Mouse (Mus musculus) hindbrain, embryonic 12.5 days (tissue): ENCODE results near the gene Mpdu1. TPM values are rescaled to one million over a fixed set of nuclear protein-coding genes. Genes with fewer than 3 reads are reported as not detected.
"Not testable (repeated sequence)": the region's sequence is repeated elsewhere in the genome, so short reads cannot be mapped to it uniquely, and the experiment has no call there.

Experiments
- ATAC-seq: fragments of 200-750 bp; cut with Nextera tagmentation; 2 replicates; pipeline ENCODE4 v1.8.0; 2017; ENCODE audit warnings: moderate TSS enrichment; ENCODE audit not compliant: low FRiP score
- H3K27ac ChIP-seq: fragments of 300-500 bp; sonication (generic); 2 replicates; pipeline ENCODE4 v1.5.1; 2016; ENCODE audit warnings: mild to moderate bottlenecking
- H3K27me3 ChIP-seq: fragments of 300-500 bp; sonication (generic); 2 replicates; pipeline ENCODE4 v1.6.1; 2016; ENCODE audit warnings: mild to moderate bottlenecking
- H3K36me3 ChIP-seq: fragments of 300-500 bp; sonication (generic); 2 replicates; pipeline ENCODE4 v1.6.1; 2016; ENCODE audit warnings: mild to moderate bottlenecking
- H3K4me1 ChIP-seq: fragments of 300-500 bp; sonication (generic); 2 replicates; pipeline ENCODE4 v1.6.1; 2016
- H3K4me2 ChIP-seq: fragments of 300-500 bp; sonication (generic); replicated peaks from 2 replicates; pipeline ENCODE4 v1.6.1; 2016; ENCODE audit warnings: mild to moderate bottlenecking
- H3K4me3 ChIP-seq: fragments of 300-500 bp; sonication (generic); 2 replicates; pipeline ENCODE4 v1.5.1; 2016; ENCODE audit warnings: mild to moderate bottlenecking
- H3K9ac ChIP-seq: fragments of 300-500 bp; sonication (generic); 2 replicates; pipeline ENCODE4 v1.6.1; 2016; ENCODE audit warnings: mild to moderate bottlenecking, moderate library complexity
- H3K9me3 ChIP-seq: fragments of 300-500 bp; sonication (generic); replicated peaks from 2 replicates; pipeline ENCODE4 v1.6.1; 2016; ENCODE audit warnings: mild to moderate bottlenecking
- WGBS: fragments of 180-500 bp; shearing (Covaris S2); methylation state at CpG from one replicate; pipeline ENCODE4 v1.1.7; 2016; 5-methylcytosine and 5-hydroxymethylcytosine counted together
- polyA plus RNA-seq: library from polyadenylated mRNA; unstranded; fragments of >200 nt; fragmentation: Nextera tagmentation; extraction: Ambion mirVana; gene quantifications from 2 replicates; pipeline ENCODE4 v1.2.1, GENCODE M21; 2016

The Mpdu1 gene
- polyA plus RNA-seq, 1 experiment from 2014 or later: 69.1 TPM

DNA sequence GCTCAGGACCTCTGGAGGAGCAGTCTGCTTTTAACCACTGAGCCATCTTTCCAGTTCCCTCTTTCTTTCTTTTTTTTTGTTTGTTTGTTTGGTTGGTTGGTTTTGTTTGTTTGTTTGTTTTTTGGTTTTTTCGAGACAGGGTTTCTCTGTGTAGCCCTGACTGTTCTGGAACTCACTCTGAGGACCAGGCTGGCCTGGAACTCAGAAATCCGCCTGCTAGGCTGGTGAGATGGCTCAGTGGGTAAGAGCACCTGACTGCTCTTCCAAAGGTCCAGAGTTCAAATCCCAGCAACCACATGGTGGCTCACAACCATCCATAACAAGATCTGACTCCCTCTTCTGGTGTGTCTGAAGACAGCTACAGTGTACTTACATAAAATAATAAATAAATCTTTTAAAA is 38.1 kb downstream of the Mpdu1 start:
- H3K9ac ChIP-seq, ATAC-seq, H3K4me2 ChIP-seq, H3K27ac ChIP-seq, H3K36me3 ChIP-seq, H3K27me3 ChIP-seq, H3K9me3 ChIP-seq, H3K4me3 ChIP-seq: not testable (repeated sequence)
- H3K4me1 ChIP-seq: peaks cover 16% of the 10 kb centered on the region
- 83% methylated on average over 2 of the region's 2 CpGs for WGBS

GRCm38 (mm10) chr11:69623006-69623405 is 39.4 kb downstream of the Mpdu1 start:
- H3K4me3 ChIP-seq: no peak overlapping the region

DNA sequence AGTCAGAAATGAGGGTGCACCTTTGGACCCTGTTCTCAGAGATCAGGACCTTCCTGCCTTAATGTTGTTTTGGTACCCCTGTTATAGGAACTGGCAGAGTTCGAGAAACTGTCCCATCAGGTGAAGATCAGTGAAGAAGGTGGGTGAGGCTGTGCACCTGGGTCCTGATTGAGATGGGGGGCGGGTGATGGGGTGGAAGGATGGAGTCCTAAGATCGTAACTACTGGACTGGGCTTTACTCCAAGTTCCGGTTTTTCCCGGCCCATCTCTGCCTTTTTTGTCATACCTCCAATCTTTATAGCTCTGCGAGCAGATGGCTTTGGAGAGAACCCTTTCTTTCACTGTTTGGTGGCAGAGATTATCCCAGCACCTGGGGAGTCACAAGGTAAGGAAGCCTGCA is 40.0 kb downstream of the Mpdu1 start:
- Histone ChIP-seq H3K4me2 (peak overlapping the region; percentile 74), H3K4me1 (peaks cover 16% of the 10 kb centered on the region), H3K27me3 (no peaks in the 10 kb centered on the region), H3K27ac (peak overlapping the region; percentile 75), H3K9me3 (no peaks in the 10 kb centered on the region), H3K36me3 (no peaks in the 10 kb centered on the region), H3K4me3 (peak overlapping the region; percentile 48), H3K9ac (peak overlapping the region; percentile 78)
- peak; percentile 32; the same call in 1 of the 2 replicates for ATAC-seq
- WGBS: 48% methylated on average over 6 of the region's 6 CpGs

More at GRCm38 (mm10) chr11:69623006-69623405, 39.4 kb downstream of the Mpdu1 start:
- WGBS: 65% methylated on average over 4 of the region's 4 CpGs
- ATAC-seq: no peak
- Histone ChIP-seq H3K4me1 (peaks cover 16% of the 10 kb centered on the region), H3K9ac (no peak overlapping the region), H3K27ac (no peak overlapping the region), H3K4me2 (peak overlapping the region; percentile 74), H3K9me3 (no peaks in the 10 kb centered on the region), H3K27me3 (no peaks in the 10 kb centered on the region), H3K36me3 (no peaks in the 10 kb centered on the region)

DNA sequence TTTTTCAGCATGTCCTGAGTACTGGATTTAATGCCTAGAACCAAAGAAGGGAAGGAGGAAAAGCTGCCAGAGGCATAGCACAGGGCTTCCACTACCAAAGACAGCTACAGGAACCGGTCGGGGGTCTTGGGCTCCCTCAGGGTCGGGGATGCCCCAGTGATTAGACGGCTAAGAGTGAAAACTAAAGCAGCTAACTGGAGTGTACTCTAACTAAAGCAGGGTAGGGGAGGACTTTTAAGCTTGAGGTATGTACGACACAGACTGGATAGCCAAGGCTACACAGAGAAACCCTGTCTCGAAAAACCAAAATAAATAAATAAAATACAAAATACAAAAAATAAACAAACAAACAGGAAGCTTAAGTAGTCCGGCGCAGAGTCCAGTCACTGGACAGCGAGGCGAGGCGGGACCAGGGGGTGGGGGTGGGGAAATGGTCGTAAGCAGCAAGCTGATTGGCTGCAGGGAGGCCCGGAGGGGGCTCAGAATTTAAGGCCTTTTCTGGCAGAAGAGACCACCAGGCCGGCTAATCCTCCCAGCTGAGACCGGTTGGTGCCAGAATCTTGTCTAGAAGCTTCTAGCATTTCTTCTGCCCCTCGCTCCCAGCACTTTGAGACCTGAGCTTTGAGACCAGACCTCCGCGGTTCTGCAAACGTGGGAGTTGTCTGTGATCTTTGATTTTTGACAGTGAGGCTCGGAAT is 40.7 kb downstream of the Mpdu1 start, which contains the start of gene Sat2:
Gene Sat2, plus strand, starts transcription at position 454 of the 698 bp plus-strand sequence.
- no peaks in the 10 kb centered on the region for H3K9me3 ChIP-seq
- H3K36me3 ChIP-seq: no peaks in the 10 kb centered on the region
- peak within 1 kb of the TSS; percentile 78 for H3K9ac ChIP-seq
- WGBS: 1% methylated on average over 20 of the region's 20 CpGs
- H3K4me3 ChIP-seq: peak within 1 kb of the TSS; percentile 48
- H3K27me3 ChIP-seq: peaks cover 2% of the 10 kb centered on the region; the same call in 1 of the 2 replicates
- peak; percentile 81 for ATAC-seq
- H3K4me2 ChIP-seq: peak within 1 kb of the TSS; percentile 74
- peak within 1 kb of the TSS; percentile 75 for H3K27ac ChIP-seq
- peaks cover 16% of the 10 kb centered on the region for H3K4me1 ChIP-seq

GRCm38 (mm10) chr11:69620394-69621081 is 41.9 kb downstream of the Mpdu1 start:
- H3K36me3 ChIP-seq: no peaks in the 10 kb centered on the region
- 90% methylated on average over 7 of the region's 7 CpGs for WGBS
- peaks cover 4% of the 10 kb centered on the region; the same call in 1 of the 2 replicates for H3K27me3 ChIP-seq
- H3K27ac ChIP-seq: no peak overlapping the region
- no peak overlapping the region for H3K4me2 ChIP-seq
- peaks cover 16% of the 10 kb centered on the region for H3K4me1 ChIP-seq
- no peak overlapping the region for H3K4me3 ChIP-seq
- H3K9ac ChIP-seq: no peak overlapping the region
- ATAC-seq: no peak
- H3K9me3 ChIP-seq: no peaks in the 10 kb centered on the region

- H3K4me1 ChIP-seq: peaks cover 15% of the 10 kb centered on the region
- no peak within 1 kb of the TSS for H3K4me3 ChIP-seq
- H3K27ac ChIP-seq: no peak within 1 kb of the TSS
- H3K9me3 ChIP-seq: no peaks in the 10 kb centered on the region
- ATAC-seq: no peak
- peaks cover 6% of the 10 kb centered on the region; the same call in 1 of the 2 replicates for H3K27me3 ChIP-seq
- WGBS: 79% methylated on average over 5 of the region's 5 CpGs
- no peak within 1 kb of the TSS for H3K9ac ChIP-seq
- H3K36me3 ChIP-seq: no peaks in the 10 kb centered on the region
- no peak within 1 kb of the TSS for H3K4me2 ChIP-seq
Measured at GRCm38 (mm10) chr11:69617805-69618204, 44.6 kb downstream of the Mpdu1 start, which contains the start of gene Shbg. TSS of gene Shbg (minus strand) at chr11:69617905.

DNA sequence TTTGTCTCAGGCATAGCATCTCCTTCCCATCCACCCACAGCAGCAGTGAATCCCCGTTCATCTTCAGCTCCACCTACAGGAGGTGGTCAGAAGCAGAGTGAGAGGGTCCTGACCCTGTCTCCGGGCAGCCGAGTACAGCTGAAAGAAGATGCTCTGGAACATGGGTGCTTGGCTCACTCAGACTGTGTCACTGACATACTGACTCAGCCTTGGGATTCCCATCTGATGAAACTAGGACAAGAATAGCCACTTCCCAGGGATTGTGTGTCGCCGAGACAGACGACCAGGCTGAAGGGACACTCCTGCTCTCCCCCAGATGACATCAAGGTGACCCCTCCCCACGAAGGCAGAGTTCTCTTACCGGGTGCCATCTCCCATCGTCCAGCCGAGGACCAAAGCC is 45.7 kb downstream of the Mpdu1 start:
- Histone ChIP-seq H3K27ac (no peak overlapping the region), H3K4me2 (no peak overlapping the region), H3K9me3 (no peaks in the 10 kb centered on the region), H3K27me3 (peaks cover 6% of the 10 kb centered on the region; the same call in 1 of the 2 replicates), H3K9ac (no peak overlapping the region), H3K36me3 (no peaks in the 10 kb centered on the region), H3K4me3 (no peak overlapping the region), H3K4me1 (peaks cover 8% of the 10 kb centered on the region)
- ATAC-seq: no peak
- 42% methylated on average over 10 of the region's 10 CpGs for WGBS

DNA sequence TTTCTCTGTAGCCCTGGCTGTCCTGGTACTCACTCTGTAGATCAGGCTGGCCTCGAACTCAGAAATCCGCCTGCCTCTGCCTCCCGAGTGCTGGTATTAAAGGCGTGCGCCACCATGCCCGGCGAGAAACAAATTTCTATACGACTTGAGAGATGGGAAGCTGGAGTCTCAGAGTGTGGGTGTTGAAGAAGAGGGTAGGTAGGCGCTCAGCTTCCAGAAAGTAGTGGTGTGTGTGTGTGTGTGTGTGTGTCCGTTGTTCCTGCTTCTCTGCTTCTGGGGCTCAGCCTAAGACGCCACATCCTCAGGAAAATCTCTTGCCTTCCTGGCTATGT is 48.2 kb downstream of the Mpdu1 start:
- not testable (repeated sequence) for H3K9me3 ChIP-seq, H3K4me2 ChIP-seq, H3K36me3 ChIP-seq, H3K4me1 ChIP-seq, H3K27ac ChIP-seq, H3K27me3 ChIP-seq, H3K4me3 ChIP-seq, H3K9ac ChIP-seq, ATAC-seq
- WGBS: 57% methylated on average over 11 of the region's 11 CpGs

DNA sequence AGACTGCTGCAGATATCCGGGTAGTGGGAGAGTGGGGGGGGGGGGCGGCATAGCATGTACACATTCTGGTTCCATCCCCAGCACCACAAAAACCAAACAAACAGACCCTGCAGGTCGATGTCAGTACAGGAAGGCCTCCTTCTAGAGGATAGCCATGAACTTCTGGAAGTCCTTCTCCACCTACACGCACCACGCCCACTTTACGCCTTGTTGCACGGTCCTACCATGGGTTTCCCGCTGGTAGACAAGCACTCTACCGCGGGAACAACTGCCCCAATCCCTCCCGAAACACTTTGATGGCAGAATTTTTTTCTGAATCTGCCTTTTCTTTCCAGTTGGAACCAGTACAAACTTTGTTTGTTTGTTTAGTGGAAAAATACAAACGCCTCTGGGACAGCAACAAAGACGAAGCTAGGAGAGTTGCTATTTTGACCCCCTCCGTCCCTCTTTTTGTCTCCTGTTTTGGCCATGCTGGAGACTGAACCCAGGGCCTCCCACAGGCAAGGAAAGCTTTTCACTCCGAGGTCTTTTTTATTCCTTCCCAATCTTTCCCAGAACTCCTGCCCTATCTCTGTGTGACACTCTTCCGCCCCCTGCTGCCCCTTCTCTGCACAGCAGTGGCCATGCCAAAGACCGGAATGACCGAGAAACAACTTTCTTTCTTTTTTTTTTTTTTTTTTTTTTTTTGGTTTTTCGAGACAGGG is 48.7 kb downstream of the Mpdu1 start:
- H3K9ac ChIP-seq: peak overlapping the region; percentile 18; the same call in 1 of the 2 replicates
- no peaks in the 10 kb centered on the region for H3K9me3 ChIP-seq
- H3K4me2 ChIP-seq: 0 out of 2 replicates have a peak overlapping the region, but pooled peaks have one; percentile 16
- H3K27me3 ChIP-seq: peaks cover 6% of the 10 kb centered on the region; the same call in 1 of the 2 replicates
- H3K4me1 ChIP-seq: peaks cover 4% of the 10 kb centered on the region
- H3K4me3 ChIP-seq: no peak overlapping the region
- H3K36me3 ChIP-seq: no peaks in the 10 kb centered on the region
- H3K27ac ChIP-seq: no peak overlapping the region
- WGBS: 9% methylated on average over 19 of the region's 19 CpGs
- no peak for ATAC-seq

DNA sequence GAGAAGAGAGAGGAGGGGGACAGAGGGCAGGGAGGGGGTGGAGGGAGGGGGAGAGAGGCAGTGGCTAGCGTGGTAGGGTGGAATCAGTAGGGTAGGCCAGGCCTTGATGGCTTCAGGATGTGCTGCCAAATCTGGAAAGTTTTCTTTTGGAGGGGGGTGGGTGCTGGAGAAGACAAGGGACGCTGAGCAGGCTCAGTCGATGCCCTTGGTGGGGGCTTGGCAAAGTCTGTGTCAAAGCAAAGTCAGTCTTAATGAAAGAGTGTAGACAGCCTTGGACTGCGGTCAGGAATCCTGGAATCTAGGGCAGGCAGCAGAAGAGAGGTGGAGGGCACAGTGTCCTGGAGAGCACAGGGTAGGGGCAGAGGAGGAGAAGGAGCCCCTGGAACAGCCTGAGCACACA is 51.5 kb downstream of the Mpdu1 start:
- Histone ChIP-seq H3K4me3 (no peak overlapping the region), H3K9ac (no peak overlapping the region), H3K9me3 (no peaks in the 10 kb centered on the region), H3K36me3 (no peaks in the 10 kb centered on the region), H3K27me3 (peaks cover 2% of the 10 kb centered on the region; the same call in 1 of the 2 replicates), H3K27ac (no peak overlapping the region), H3K4me2 (no peak overlapping the region), H3K4me1 (peaks cover 8% of the 10 kb centered on the region)
- WGBS: 63% methylated on average over 4 of the region's 4 CpGs
- no peak for ATAC-seq

DNA sequence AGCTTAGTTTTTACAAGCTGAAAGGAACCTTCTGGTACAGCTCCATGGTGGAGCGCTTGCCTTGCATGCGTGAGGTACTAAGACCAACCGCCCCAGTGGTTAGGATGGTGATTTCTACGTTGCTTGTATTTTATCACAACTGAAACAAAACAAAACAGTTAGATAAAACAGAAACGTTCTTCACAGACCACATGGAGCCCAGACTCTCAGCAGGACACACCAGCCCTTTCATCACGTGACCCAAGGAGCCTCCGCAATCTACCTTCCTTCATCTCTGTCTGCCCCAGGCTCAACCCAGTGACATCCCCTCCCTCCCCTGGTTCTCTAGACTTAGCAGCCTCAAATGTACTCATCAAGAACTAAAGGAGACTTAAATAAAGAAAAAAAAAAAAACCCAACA is 53.0 kb downstream of the Mpdu1 start:
- H3K9ac ChIP-seq: no peak overlapping the region
- peaks cover 2% of the 10 kb centered on the region; the same call in 1 of the 2 replicates for H3K27me3 ChIP-seq
- WGBS: 55% methylated on average over 7 of the region's 7 CpGs
- no peaks in the 10 kb centered on the region for H3K36me3 ChIP-seq
- H3K4me2 ChIP-seq: no peak overlapping the region
- no peak overlapping the region for H3K4me3 ChIP-seq
- H3K27ac ChIP-seq: no peak overlapping the region
- peaks cover 14% of the 10 kb centered on the region for H3K4me1 ChIP-seq
- ATAC-seq: no peak
- no peaks in the 10 kb centered on the region for H3K9me3 ChIP-seq

GRCm38 (mm10) chr11:69608525-69608924 is 53.9 kb downstream of the Mpdu1 start:
- Histone ChIP-seq H3K27me3 (peaks cover 2% of the 10 kb centered on the region; the same call in 1 of the 2 replicates), H3K4me1 (peaks cover 17% of the 10 kb centered on the region), H3K27ac (no peak overlapping the region), H3K4me2 (no peak overlapping the region), H3K36me3 (no peaks in the 10 kb centered on the region), H3K4me3 (no peak overlapping the region), H3K9ac (no peak overlapping the region), H3K9me3 (no peaks in the 10 kb centered on the region)
- ATAC-seq: no peak
- 78% methylated on average over 3 of the region's 3 CpGs for WGBS
